Mouse (Mus musculus) hindbrain, embryonic 13.5 days (tissue): ENCODE measurements around the gene Stk35. TPM values are rescaled to one million over a fixed set of nuclear protein-coding genes. Genes with fewer than 3 reads are reported as not detected.

Experiments used
- ATAC-seq: fragments of 200-750 bp; cut with Nextera tagmentation; 2 replicates; pipeline ENCODE4 v1.8.0; 2017; ENCODE audit warnings: moderate TSS enrichment; ENCODE audit not compliant: low FRiP score
- H3K27ac ChIP-seq: fragments of 300-500 bp; sonication (generic); 2 replicates; pipeline ENCODE4 v1.5.1; 2015; ENCODE audit warnings: inconsistent platforms, mild to moderate bottlenecking, moderate library complexity
- H3K27me3 ChIP-seq: fragments of 300-500 bp; sonication (generic); 2 replicates; pipeline ENCODE4 v1.6.1; 2015; ENCODE audit warnings: mild to moderate bottlenecking, inconsistent platforms
- H3K36me3 ChIP-seq: fragments of 300-500 bp; sonication (generic); 2 replicates; pipeline ENCODE4 v1.6.1; 2015; ENCODE audit warnings: mild to moderate bottlenecking, inconsistent platforms
- H3K4me1 ChIP-seq: fragments of 300-500 bp; sonication (generic); replicated peaks from 2 replicates; pipeline ENCODE4 v1.6.1; 2015; ENCODE audit warnings: inconsistent platforms
- H3K4me2 ChIP-seq: fragments of 300-500 bp; sonication (generic); 2 replicates; pipeline ENCODE4 v1.6.1; 2015; ENCODE audit warnings: inconsistent platforms, mild to moderate bottlenecking, moderate library complexity
- H3K4me3 ChIP-seq: fragments of 300-500 bp; sonication (generic); 2 replicates; pipeline ENCODE4 v1.5.1; 2015; ENCODE audit warnings: mild to moderate bottlenecking, inconsistent platforms
- H3K9ac ChIP-seq: fragments of 300-500 bp; sonication (generic); 2 replicates; pipeline ENCODE4 v1.6.1; 2015; ENCODE audit warnings: mild to moderate bottlenecking, inconsistent platforms
- H3K9me3 ChIP-seq: fragments of 300-500 bp; sonication (generic); 2 replicates; pipeline ENCODE4 v1.6.1; 2016; ENCODE audit warnings: inconsistent platforms
- WGBS: fragments of 180-500 bp; shearing (Covaris S2); methylation state at CpG from one replicate; pipeline ENCODE4 v1.1.7; 2015; 5-methylcytosine and 5-hydroxymethylcytosine counted together
- polyA plus RNA-seq: library from polyadenylated mRNA; unstranded; fragments of >200 nt; fragmentation: Nextera tagmentation; extraction: Ambion mirVana; gene quantifications from 2 replicates; pipeline ENCODE4 v1.2.1, GENCODE M21; 2015

Stk35 gene
- polyA plus RNA-seq = 8.2 and 8.7 TPM in 2 replicates

DNA sequence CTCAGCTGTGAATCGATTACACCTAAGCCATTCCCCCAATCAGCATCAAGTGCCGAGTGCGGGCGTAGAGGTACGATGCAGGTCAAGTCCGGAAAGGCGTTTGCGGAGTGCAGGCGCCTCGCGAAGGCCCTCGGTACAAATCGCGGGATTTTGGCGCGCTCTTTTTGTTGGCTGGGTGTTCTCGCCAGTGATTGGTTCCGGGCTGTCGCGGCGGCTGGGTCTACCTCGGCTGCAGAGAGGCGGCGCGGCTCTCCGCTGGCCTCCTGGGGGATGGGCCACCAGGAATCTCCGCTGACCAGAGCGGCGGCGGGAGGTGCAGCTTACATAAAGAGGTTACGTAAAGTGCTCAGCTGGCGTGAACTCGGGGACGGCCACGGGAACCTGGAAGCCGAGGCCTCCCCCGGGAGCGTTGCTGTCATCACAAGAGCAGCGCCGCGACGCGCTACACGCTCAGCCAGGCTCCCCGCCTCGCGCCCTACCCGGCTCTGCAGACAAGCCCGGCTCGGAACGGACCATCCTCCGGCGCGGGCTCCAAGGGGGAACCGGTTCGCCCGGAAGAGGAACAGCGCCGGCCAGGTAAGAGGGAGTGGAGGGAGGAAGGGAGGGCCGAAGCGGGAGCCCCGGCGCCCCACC lies at the start of gene Stk35:
TSS of gene Stk35 (plus strand) at position 247 of the 633 bp plus-strand sequence.
- Histone ChIP-seq H3K4me2 (peak within 1 kb of the TSS; percentile 93), H3K4me3 (peak within 1 kb of the TSS; percentile 92), H3K9ac (peak within 1 kb of the TSS; percentile 96), H3K36me3 (peaks cover 14% of the 10 kb centered on the region), H3K9me3 (no peaks in the 10 kb centered on the region), H3K27me3 (no peaks in the 10 kb centered on the region), H3K4me1 (peaks cover 34% of the 10 kb centered on the region), H3K27ac (peak within 1 kb of the TSS; percentile 97)
- WGBS = under 1% methylated on average over 63 of the region's 63 CpGs
- ATAC-seq = peak; percentile 85

DNA sequence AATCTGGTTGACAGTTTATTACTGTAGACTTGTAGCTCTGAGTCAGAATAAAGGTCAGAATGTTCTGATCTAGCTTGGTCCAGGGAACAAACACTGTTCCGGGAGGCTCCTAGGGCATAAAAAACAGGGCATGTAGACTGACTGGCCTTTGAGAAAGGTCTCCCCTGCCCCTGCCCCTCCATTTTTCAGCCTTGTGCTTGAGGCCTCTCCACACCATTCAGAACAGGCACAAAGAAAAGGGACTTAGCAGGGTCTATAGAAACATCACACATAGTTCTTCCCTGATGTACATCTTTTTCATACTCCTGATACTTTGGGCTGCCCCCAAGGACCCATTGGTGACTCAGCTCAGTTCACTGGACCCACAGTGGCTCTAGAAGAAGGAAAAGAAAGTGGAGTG lies 18.3 kb upstream of the Stk35 start:
- H3K4me2 ChIP-seq = no peak overlapping the region
- no peaks in the 10 kb centered on the region for H3K9me3 ChIP-seq
- H3K36me3 ChIP-seq = no peaks in the 10 kb centered on the region
- no peaks in the 10 kb centered on the region for H3K27me3 ChIP-seq
- no peak for ATAC-seq
- H3K9ac ChIP-seq = no peak overlapping the region
- 79% methylated on average over 1 of the region's 1 CpGs for WGBS
- H3K27ac ChIP-seq = no peak overlapping the region
- no peaks in the 10 kb centered on the region for H3K4me1 ChIP-seq
- no peak overlapping the region for H3K4me3 ChIP-seq

DNA sequence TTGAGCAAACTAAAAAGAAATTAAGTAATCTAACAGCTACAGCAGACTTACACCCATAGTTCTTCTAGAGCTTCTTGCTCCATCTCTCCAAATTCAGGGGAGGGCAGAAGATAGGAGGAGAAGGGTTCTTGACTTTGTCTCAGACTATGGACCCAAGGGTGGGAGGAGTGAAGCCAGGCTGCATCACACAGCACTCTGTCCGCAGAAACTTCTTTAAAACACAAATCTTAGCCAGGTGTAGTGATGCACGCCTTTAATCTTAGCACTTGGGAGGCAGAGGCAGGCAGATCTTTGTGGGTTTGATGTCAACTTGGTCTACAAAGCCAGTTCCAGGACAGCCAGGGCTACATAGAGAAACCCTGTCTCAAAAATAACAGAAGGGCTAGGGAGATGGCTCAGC lies 3.8 kb upstream of the Stk35 start:
- Histone ChIP-seq H3K4me2 (no peak overlapping the region), H3K27ac (no peak overlapping the region), H3K27me3 (no peaks in the 10 kb centered on the region), H3K4me1 (peaks cover 7% of the 10 kb centered on the region), H3K4me3 (no peak overlapping the region), H3K36me3 (no peaks in the 10 kb centered on the region), H3K9me3 (peaks cover 9% of the 10 kb centered on the region), H3K9ac (no peak overlapping the region)
- no peak for ATAC-seq
- WGBS = 92% methylated on average over 2 of the region's 2 CpGs

DNA sequence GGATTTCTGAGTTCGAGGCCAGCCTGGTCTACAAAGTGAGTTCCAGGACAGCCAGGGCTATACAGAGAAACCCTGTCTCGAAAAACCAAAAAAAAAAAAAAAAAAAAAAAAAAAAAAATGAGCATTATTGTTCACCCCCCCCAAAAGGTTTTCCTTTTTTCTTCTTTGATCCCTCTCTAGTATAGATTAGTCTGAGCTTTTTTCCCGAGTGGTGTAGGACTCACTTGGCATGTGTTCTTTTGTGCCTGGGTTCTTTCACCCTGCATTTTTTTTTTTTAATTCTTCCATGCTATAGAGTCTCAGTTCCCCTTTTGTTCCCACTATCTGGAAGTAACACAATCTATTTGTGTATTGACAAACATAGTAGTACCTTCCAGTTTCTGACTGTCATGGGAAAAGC lies 2.6 kb upstream of the Stk35 start:
- ATAC-seq = no peak
- 79% methylated on average over 1 of the region's 3 CpGs for WGBS
- Histone ChIP-seq H3K9me3 (peaks cover 9% of the 10 kb centered on the region), H3K27me3 (no peaks in the 10 kb centered on the region), H3K4me1 (peaks cover 16% of the 10 kb centered on the region), H3K36me3 (no peaks in the 10 kb centered on the region), H3K27ac (no peak overlapping the region), H3K4me3 (no peak overlapping the region), H3K9ac (no peak overlapping the region), H3K4me2 (no peak overlapping the region)

DNA sequence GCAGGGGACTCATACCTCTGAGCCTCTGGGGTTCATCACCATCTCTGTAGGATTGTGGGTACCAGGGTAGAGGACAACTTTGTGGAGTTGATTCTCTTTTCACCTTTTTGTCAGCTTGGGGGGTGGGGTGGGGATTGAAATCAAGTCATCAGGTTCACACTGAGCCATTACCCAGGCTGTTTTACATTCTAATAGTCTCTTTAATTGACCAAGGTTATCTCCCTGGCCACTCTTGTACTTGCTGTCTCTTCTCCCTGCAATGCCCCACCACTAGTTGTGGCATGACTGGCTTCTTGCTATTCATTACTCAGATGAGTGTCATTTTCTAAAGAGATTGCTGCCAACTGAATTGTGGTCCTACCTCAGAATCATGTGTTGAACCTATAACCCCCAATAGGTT lies 1.9 kb upstream of the Stk35 start:
- no peak overlapping the region for H3K4me3 ChIP-seq
- H3K4me1 ChIP-seq = peaks cover 23% of the 10 kb centered on the region
- no peak overlapping the region for H3K4me2 ChIP-seq
- H3K27me3 ChIP-seq = no peaks in the 10 kb centered on the region
- H3K9ac ChIP-seq = no peak overlapping the region
- H3K36me3 ChIP-seq = peaks cover 2% of the 10 kb centered on the region; the same call in 1 of the 2 replicates
- H3K9me3 ChIP-seq = peaks cover 9% of the 10 kb centered on the region
- no peak for ATAC-seq
- H3K27ac ChIP-seq = no peak overlapping the region

DNA sequence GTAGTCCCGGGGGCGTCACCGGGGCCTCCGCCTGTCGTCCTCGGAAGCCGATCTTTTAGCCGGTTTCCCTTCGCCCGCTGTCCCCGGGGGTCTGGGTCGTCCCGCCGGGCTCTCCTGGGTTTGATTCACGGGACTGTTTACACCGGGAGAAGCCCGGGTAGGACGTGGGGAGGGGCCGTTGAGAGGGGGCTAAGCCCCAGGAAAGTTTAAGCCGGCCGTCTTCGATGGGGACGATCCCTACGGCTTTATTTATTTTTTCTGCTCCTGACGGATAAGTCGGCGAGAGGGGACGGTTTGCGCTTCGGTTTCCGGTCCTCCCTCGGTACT lies 550 bp downstream of the Stk35 start:
- Histone ChIP-seq H3K4me2 (peak overlapping the region; percentile 93), H3K36me3 (peaks cover 18% of the 10 kb centered on the region), H3K9ac (peak overlapping the region; percentile 96), H3K27me3 (no peaks in the 10 kb centered on the region), H3K27ac (peak overlapping the region; percentile 97), H3K4me1 (peaks cover 39% of the 10 kb centered on the region), H3K4me3 (peak overlapping the region; percentile 92), H3K9me3 (no peaks in the 10 kb centered on the region)
- under 1% methylated on average over 31 of the region's 32 CpGs for WGBS
- ATAC-seq = peak; percentile 68

DNA sequence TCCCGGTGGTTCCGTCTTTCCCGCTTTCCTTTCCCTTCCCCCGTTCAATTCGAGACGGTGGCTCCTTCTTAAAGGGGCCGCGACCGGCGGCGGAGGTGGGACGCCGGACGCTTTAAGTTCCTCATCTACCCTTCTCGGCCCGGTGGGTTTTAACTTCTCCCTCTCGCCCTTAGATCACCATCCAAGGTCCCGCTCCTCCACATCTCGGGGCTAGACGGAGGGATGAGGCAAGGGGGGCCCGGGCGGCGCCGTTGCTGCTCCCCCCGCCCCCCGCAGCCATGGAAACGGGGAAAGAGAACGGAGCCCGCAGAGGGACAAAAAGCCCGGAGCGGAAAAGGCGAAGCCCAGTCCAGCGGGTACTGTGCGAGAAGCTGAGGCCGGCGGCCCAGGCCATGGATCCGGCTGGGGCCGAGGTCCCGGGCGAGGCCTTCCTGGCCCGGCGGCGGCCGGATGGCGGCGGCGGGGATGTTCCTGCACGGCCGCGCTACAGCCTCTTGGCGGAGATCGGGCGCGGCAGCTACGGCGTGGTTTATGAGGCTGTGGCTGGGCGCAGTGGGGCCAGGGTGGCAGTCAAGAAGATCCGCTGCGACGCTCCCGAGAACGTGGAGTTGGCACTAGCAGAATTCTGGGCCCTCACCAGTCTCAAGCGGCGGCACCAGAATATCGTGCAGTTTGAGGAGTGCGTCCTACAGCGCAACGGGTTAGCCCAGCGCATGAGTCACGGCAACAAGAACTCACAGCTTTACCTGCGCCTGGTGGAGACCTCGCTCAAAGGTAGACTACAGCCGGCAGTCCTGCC lies 1.1 kb downstream of the Stk35 start:
- Histone ChIP-seq H3K4me1 (peaks cover 45% of the 10 kb centered on the region), H3K36me3 (peaks cover 20% of the 10 kb centered on the region), H3K9me3 (no peaks in the 10 kb centered on the region), H3K27me3 (no peaks in the 10 kb centered on the region), H3K9ac (peak overlapping the region; percentile 96), H3K27ac (peak overlapping the region; percentile 97), H3K4me3 (peak overlapping the region; percentile 92), H3K4me2 (peak overlapping the region; percentile 93)
- peak; percentile 85 for ATAC-seq
- under 1% methylated on average over 68 of the region's 73 CpGs for WGBS

DNA sequence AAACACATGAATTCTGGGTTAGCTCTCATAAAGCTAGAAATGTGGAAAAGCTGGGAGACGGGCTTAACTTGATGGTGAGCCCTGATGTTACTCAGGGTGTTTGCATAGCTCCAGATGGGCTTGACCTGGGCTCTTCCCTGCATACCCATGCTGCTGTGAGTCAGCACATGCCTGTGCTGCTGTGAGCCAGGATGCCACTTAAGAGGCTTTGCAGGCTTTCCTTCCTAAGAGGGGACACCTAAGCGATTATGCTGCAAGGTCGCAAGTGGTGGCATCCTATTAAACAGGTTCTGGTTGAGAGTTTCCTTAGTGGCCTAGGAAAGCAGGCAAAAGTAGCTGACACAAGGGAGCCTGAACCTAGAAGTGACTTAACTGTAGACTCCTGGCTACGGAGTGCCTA lies 5.2 kb downstream of the Stk35 start:
- H3K27me3 ChIP-seq = no peaks in the 10 kb centered on the region
- 95% methylated on average over 4 of the region's 4 CpGs for WGBS
- ATAC-seq = no peak

DNA sequence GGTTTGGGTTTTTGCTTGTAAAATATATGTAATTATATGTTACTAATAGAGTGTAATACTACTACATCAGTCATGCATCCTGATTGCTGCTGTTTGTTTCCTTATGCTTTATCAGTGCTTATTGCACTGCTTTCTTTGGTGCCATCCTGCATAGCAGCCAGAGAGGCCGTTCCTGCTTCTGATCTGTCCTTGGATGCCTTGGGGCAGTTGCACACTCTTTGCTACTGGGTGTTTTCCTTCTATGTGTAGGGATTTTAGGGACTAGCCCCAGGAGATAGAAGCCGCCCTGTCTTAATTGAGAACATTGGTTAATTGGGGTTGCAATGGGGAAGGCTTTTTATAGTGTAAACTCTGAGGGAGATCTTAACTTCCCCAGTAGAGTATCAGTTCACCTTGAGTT lies 6.2 kb downstream of the Stk35 start:
- Histone ChIP-seq H3K36me3 (peaks cover 43% of the 10 kb centered on the region), H3K4me2 (no peak overlapping the region), H3K9me3 (no peaks in the 10 kb centered on the region), H3K4me3 (no peak overlapping the region), H3K27ac (no peak overlapping the region), H3K4me1 (peaks cover 48% of the 10 kb centered on the region), H3K27me3 (no peaks in the 10 kb centered on the region), H3K9ac (no peak overlapping the region)
- WGBS = 91% methylated on average over 2 of the region's 2 CpGs
- ATAC-seq = no peak

More for the DNA sequence above, 5.2 kb downstream of the Stk35 start:
- H3K9me3 ChIP-seq = no peaks in the 10 kb centered on the region
- no peak overlapping the region for H3K4me2 ChIP-seq
- H3K36me3 ChIP-seq = peaks cover 33% of the 10 kb centered on the region
- H3K4me1 ChIP-seq = peaks cover 48% of the 10 kb centered on the region
- no peak overlapping the region; the same call in 1 of the 2 replicates for H3K9ac ChIP-seq
- H3K4me3 ChIP-seq = no peak overlapping the region
- no peak overlapping the region for H3K27ac ChIP-seq

DNA sequence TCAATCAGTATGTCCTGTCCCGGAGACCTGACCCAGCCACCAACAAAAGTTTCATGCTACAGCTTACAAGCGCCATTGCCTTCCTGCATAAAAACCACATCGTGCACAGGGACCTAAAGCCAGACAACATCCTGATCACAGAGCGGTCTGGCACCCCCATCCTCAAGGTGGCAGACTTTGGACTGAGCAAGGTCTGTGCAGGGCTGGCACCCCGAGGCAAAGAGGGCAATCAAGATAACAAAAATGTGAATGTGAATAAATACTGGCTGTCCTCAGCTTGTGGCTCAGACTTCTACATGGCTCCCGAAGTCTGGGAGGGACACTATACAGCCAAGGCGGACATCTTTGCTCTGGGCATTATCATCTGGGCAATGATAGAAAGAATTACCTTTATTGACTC lies 10.2 kb downstream of the Stk35 start:
- Histone ChIP-seq H3K4me3 (no peak overlapping the region), H3K4me1 (peaks cover 28% of the 10 kb centered on the region), H3K4me2 (no peak overlapping the region), H3K27ac (no peak overlapping the region), H3K9me3 (no peaks in the 10 kb centered on the region), H3K9ac (no peak overlapping the region), H3K36me3 (peaks cover 43% of the 10 kb centered on the region), H3K27me3 (no peaks in the 10 kb centered on the region)
- no peak for ATAC-seq
- 97% methylated on average over 7 of the region's 7 CpGs for WGBS

DNA sequence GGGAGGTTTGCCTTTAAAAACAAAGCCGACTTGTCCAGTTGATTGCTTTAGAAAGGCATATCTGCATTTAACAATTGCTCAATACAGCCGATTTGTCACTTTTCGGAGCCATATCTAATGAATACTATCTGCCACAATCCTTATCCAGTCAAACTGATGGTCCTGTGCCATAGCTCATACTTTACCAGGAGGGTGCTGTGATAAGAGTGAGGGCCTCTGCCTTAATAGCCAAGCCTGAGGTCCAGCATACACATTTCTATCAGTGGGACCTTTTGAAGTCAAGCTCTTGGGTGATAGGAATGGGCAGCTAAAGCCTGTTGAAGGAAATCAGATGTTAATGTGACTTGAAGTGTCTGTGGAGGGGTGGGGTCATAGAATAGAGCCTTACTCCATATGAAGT lies 13.7 kb downstream of the Stk35 start:
- Histone ChIP-seq H3K4me1 (peaks cover 12% of the 10 kb centered on the region; the same call in 1 of the 2 replicates), H3K27me3 (no peaks in the 10 kb centered on the region), H3K4me2 (no peak overlapping the region), H3K36me3 (peaks cover 55% of the 10 kb centered on the region), H3K9me3 (no peaks in the 10 kb centered on the region), H3K9ac (no peak overlapping the region), H3K27ac (no peak overlapping the region), H3K4me3 (no peak overlapping the region)
- ATAC-seq = no peak
- 97% methylated on average over 3 of the region's 3 CpGs for WGBS

DNA sequence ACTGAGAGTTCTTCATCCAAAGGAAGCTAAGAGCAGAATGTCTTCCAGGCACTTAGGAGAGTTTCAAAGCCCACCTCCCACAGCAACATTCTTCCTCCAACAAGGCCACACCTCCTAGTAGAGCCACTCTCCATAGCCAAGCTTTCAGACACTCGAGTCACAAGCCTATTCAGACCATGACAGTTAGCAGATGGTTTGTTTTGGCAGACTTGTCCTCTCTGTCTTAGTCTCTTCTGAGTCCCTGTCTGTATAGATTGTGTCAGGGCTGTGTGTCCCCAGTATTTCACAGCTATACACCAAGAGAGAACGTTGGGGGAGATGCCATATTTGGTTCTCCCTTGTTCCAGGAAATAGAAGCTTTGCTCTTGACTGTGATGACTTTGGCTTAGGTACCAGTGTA lies 14.8 kb downstream of the Stk35 start:
- H3K9ac ChIP-seq = no peak overlapping the region
- H3K4me1 ChIP-seq = peaks cover 19% of the 10 kb centered on the region; the same call in 1 of the 2 replicates
- no peaks in the 10 kb centered on the region for H3K27me3 ChIP-seq
- H3K4me2 ChIP-seq = no peak overlapping the region
- no peak overlapping the region for H3K4me3 ChIP-seq
- 79% methylated on average over 2 of the region's 2 CpGs for WGBS
- H3K27ac ChIP-seq = no peak overlapping the region
- peaks cover 48% of the 10 kb centered on the region for H3K36me3 ChIP-seq
- no peak for ATAC-seq
- H3K9me3 ChIP-seq = no peaks in the 10 kb centered on the region
